Mouse (Mus musculus) midbrain, embryonic 13.5 days (tissue): ENCODE results near the gene Ccl2. TPM values are rescaled to one million over a fixed set of nuclear protein-coding genes. Genes with fewer than 3 reads are reported as not detected.

Source experiments
- ATAC-seq: fragments of 200-750 bp; cut with Nextera tagmentation; 2 replicates; pipeline ENCODE4 v1.8.0; 2017; ENCODE audit warnings: mild to moderate bottlenecking, moderate TSS enrichment, moderate library complexity
- H3K27ac ChIP-seq: fragments of 300-500 bp; sonication (generic); 2 replicates; pipeline ENCODE4 v1.5.1; 2015; ENCODE audit warnings: inconsistent platforms, mild to moderate bottlenecking, moderate library complexity
- H3K27me3 ChIP-seq: fragments of 300-500 bp; sonication (generic); 2 replicates; pipeline ENCODE4 v1.6.1; 2015; ENCODE audit warnings: mild to moderate bottlenecking, inconsistent platforms
- H3K36me3 ChIP-seq: fragments of 300-500 bp; sonication (generic); 2 replicates; pipeline ENCODE4 v1.6.1; 2015; ENCODE audit warnings: mild to moderate bottlenecking, inconsistent platforms
- H3K4me1 ChIP-seq: fragments of 300-500 bp; sonication (generic); replicated peaks from 2 replicates; pipeline ENCODE4 v1.6.1; 2015; ENCODE audit warnings: inconsistent platforms
- H3K4me2 ChIP-seq: fragments of 300-500 bp; sonication (generic); replicated peaks from 2 replicates; pipeline ENCODE4 v1.6.1; 2015; ENCODE audit warnings: moderate library complexity, mild to moderate bottlenecking, inconsistent platforms
- H3K4me3 ChIP-seq: fragments of 300-500 bp; sonication (generic); replicated peaks from 2 replicates; pipeline ENCODE4 v1.5.1; 2015; ENCODE audit warnings: mild to moderate bottlenecking, inconsistent platforms
- H3K9ac ChIP-seq: fragments of 300-500 bp; sonication (generic); replicated peaks from 2 replicates; pipeline ENCODE4 v1.6.1; 2015; ENCODE audit warnings: mild to moderate bottlenecking, inconsistent platforms
- H3K9me3 ChIP-seq: fragments of 300-500 bp; sonication (generic); 2 replicates; pipeline ENCODE4 v1.6.1; 2016; ENCODE audit warnings: mild to moderate bottlenecking, inconsistent platforms
- WGBS: fragments of 180-500 bp; shearing (Covaris S2); methylation state at CpG from one replicate; pipeline ENCODE4 v1.1.7; 2015; 5-methylcytosine and 5-hydroxymethylcytosine counted together
- polyA plus RNA-seq: library from polyadenylated mRNA; unstranded; fragments of >200 nt; fragmentation: Nextera tagmentation; extraction: Ambion mirVana; gene quantifications from 2 replicates; pipeline ENCODE4 v1.2.1, GENCODE M21; 2015

Ccl2 gene
- polyA plus RNA-seq, 1 experiment from 2014 or later = 2.4 TPM

DNA sequence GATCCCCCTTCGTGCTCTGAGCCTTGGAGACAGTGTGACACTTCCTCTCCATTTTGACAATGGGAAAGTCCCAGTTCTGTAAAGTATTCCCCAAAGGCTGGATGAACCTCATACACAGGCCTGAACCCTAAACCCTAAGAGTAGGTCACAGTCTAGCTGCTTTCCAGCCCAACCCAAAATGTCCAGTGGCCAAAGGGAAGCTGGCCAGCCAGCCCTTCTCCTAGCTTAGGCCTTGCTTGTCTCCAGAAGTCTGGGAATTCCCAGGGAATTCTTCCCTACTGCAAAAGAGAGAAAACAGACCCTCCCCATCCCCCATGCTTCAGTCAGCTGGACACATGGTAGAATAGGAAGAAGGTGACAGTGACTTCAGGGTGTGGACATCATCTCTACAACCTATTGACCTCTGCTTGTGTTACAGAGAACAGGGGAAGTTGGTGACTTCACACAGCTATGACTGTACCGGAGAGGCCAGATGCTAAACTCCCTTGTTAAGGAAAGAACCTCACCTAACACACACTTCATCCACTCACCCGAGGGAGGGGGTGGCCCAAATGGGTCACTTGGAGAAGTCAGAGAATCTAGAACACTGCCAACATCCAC is 19.1 kb upstream of the Ccl2 start:
- 69% methylated on average over 3 of the region's 3 CpGs for whole genome bisulfite sequencing
- no peaks in the 10 kb centered on the region for H3K4me1 ChIP-seq

DNA sequence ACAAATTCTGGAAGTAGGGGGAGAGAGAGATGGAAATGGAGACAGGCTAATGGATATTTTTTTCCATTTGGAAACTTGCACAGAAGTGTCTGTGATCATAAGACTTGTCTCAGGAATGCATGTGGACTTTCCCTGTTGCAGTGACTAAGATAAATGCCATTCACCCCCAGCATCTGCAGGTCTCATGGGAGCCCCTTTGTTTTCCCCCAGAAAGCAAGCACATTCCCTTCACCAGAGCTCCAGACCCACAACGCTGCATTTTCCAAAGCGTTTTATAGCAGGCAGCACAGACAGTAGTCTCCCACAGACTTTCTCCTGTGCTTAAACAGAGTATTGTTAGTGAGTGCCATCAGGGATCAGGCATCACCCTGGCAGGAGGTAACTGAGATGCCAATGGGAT is 16.0 kb upstream of the Ccl2 start:
- Histone ChIP-seq H3K27ac (no peak overlapping the region), H3K27me3 (no peaks in the 10 kb centered on the region), H3K36me3 (no peaks in the 10 kb centered on the region), H3K4me3 (no peak overlapping the region), H3K9ac (0 out of 2 replicates have a peak overlapping the region, but pooled peaks have one; percentile 1), H3K4me1 (no peaks in the 10 kb centered on the region), H3K9me3 (no peaks in the 10 kb centered on the region), H3K4me2 (no peak overlapping the region)
- ATAC-seq = no peak
- 59% methylated on average over 2 of the region's 2 CpGs for WGBS

More for the DNA sequence above, 19.1 kb upstream of the Ccl2 start:
- Histone ChIP-seq H3K27me3 (no peaks in the 10 kb centered on the region), H3K9ac (no peak overlapping the region), H3K36me3 (no peaks in the 10 kb centered on the region), H3K4me3 (no peak overlapping the region), H3K4me2 (no peak overlapping the region), H3K9me3 (no peaks in the 10 kb centered on the region), H3K27ac (no peak overlapping the region)
- ATAC-seq = no peak

DNA sequence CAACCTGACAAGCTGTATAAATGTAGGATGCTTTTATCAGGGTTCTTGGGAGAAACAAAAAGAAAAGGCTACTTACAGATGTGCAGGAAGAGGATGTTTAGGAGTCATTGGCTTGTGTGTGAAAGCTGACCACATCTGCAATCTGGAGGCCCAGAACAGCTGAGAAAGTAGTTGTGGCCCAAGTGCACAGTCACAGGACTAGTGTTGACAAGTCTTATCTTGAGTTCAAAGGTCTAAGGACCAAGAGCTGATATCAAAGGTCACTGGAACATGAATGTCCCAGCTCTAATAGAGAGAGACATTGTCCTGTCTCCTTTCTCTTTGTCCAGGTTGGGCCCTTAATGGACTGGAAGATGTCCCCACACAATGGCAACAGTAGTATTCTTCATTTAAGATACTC is 15.6 kb upstream of the Ccl2 start:
- H3K4me2 ChIP-seq = no peak overlapping the region
- ATAC-seq = no peak

DNA sequence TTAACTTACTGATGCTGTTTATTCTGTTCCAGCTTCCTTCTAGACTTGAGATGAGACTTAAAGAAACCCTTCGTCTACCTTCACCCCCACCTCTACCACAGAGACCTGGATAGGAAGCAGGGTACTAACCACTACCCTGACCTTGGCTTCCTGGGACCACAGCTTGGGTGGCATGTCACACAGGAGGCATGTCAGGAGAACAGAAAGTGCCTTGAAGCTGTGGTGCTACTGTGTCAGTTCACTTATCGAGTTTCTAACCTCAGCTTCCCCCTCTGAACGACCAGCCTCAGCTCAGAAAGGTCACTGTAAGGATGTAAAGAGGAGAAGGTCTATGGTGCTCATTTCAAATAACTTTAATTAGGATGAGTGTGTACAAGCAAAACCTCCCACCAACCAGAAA is 14.0 kb upstream of the Ccl2 start:
- ATAC-seq = no peak
- Histone ChIP-seq H3K9me3 (no peaks in the 10 kb centered on the region), H3K27me3 (no peaks in the 10 kb centered on the region)

More for the DNA sequence above, 15.6 kb upstream of the Ccl2 start:
- no peak overlapping the region for H3K4me3 ChIP-seq
- no peaks in the 10 kb centered on the region for H3K27me3 ChIP-seq
- H3K27ac ChIP-seq = no peak overlapping the region
- H3K9me3 ChIP-seq = no peaks in the 10 kb centered on the region
- 0 out of 2 replicates have a peak overlapping the region, but pooled peaks have one; percentile 1 for H3K9ac ChIP-seq
- H3K4me1 ChIP-seq = no peaks in the 10 kb centered on the region
- H3K36me3 ChIP-seq = no peaks in the 10 kb centered on the region

DNA sequence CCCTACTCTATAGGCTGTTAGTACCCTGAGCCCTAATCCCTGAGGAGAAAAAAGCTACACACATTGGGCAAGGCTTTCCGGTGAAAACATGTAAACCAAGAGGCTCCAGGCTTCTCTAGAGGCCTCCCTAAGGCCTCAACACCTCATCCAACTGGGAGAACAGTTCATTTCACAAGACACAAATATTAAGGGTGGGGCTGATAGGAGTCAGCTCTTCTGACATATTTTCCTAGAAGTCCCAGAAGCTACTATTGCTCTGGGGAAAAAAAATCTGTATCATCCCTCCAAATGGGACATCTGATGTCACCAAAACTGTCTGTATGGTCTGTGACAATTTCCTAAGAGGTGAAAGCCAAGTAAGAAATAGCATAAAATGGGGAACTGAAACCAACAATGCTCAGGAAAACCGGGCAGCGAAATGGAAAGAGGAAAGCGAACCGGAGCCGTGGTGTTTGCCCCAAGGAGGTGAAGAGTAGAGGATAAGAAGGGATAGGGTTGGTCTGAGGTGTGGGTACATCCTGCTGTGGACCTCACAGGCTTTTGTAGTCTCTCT is 12.8 kb upstream of the Ccl2 start:
- H3K4me2 ChIP-seq = no peak overlapping the region
- no peaks in the 10 kb centered on the region for H3K36me3 ChIP-seq
- no peaks in the 10 kb centered on the region for H3K4me1 ChIP-seq
- no peaks in the 10 kb centered on the region for H3K27me3 ChIP-seq
- no peaks in the 10 kb centered on the region for H3K9me3 ChIP-seq
- 89% methylated on average over 6 of the region's 6 CpGs for WGBS
- no peak for ATAC-seq
- H3K9ac ChIP-seq = no peak overlapping the region
- H3K4me3 ChIP-seq = no peak overlapping the region
- H3K27ac ChIP-seq = no peak overlapping the region

More for the DNA sequence above, 14.0 kb upstream of the Ccl2 start:
- H3K27ac ChIP-seq = no peak overlapping the region
- no peaks in the 10 kb centered on the region for H3K36me3 ChIP-seq
- 78% methylated on average over 3 of the region's 3 CpGs for WGBS
- no peak overlapping the region for H3K4me2 ChIP-seq
- H3K4me3 ChIP-seq = no peak overlapping the region
- H3K9ac ChIP-seq = no peak overlapping the region
- H3K4me1 ChIP-seq = no peaks in the 10 kb centered on the region

DNA sequence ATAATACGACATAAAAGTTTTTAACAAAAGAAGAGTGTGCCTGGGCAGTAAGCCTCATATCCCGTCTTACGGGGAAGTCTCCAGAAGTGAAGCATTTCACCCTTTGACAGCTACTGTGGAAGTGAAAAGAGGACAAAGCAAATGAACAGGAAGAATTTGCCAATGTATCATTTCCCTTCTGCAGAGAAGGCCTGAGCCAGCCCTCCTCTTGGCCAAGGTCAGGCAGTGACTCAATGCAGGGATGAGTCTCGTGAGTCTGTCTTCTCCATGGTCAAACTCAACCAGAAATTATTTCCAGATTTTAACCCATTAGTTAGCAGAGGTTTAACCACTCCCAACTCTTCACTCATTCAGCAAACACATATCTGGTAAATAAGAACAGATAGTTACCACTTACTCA is 11.6 kb upstream of the Ccl2 start:
- H3K27ac ChIP-seq = no peak overlapping the region
- no peak overlapping the region for H3K9ac ChIP-seq
- no peaks in the 10 kb centered on the region for H3K36me3 ChIP-seq
- 88% methylated on average over 4 of the region's 4 CpGs for WGBS
- H3K9me3 ChIP-seq = no peaks in the 10 kb centered on the region
- no peaks in the 10 kb centered on the region for H3K4me1 ChIP-seq
- H3K4me3 ChIP-seq = no peak overlapping the region
- no peak for ATAC-seq
- no peaks in the 10 kb centered on the region for H3K27me3 ChIP-seq
- H3K4me2 ChIP-seq = no peak overlapping the region

DNA sequence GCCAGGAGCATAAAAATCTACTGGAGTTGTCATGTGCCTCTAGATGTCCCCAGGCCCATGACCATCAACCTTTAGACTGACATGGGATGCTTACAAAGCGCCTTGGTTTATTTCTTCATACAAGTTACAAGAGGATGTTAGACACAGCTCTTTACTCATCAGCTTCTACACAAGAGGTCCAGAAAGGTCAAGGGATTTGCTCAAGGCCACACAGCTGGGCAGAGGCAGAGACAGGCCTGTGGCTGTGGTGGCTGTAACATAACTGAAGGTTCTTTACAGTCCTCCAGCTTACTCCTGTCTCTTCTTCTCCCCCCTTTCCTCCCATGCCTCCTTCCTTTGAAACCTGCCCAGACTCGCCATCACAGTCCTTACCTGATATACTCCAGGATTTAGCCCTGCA is 5.2 kb upstream of the Ccl2 start:
- Histone ChIP-seq H3K36me3 (no peaks in the 10 kb centered on the region), H3K4me1 (no peaks in the 10 kb centered on the region; the same call in 1 of the 2 replicates), H3K9ac (no peak overlapping the region), H3K4me2 (no peak overlapping the region), H3K4me3 (no peak overlapping the region), H3K9me3 (no peaks in the 10 kb centered on the region), H3K27ac (no peak overlapping the region), H3K27me3 (no peaks in the 10 kb centered on the region)
- WGBS = 88% methylated on average over 2 of the region's 2 CpGs
- ATAC-seq = no peak

GRCm38 (mm10) chr11:82032136-82032535 is 3.2 kb upstream of the Ccl2 start:
- no peaks in the 10 kb centered on the region for H3K36me3 ChIP-seq
- no peaks in the 10 kb centered on the region for H3K9me3 ChIP-seq
- no peak overlapping the region for H3K9ac ChIP-seq
- no peak overlapping the region for H3K4me3 ChIP-seq
- ATAC-seq = no peak
- H3K27me3 ChIP-seq = no peaks in the 10 kb centered on the region
- no peaks in the 10 kb centered on the region; the same call in 1 of the 2 replicates for H3K4me1 ChIP-seq
- H3K4me2 ChIP-seq = no peak overlapping the region
- H3K27ac ChIP-seq = no peak overlapping the region

DNA sequence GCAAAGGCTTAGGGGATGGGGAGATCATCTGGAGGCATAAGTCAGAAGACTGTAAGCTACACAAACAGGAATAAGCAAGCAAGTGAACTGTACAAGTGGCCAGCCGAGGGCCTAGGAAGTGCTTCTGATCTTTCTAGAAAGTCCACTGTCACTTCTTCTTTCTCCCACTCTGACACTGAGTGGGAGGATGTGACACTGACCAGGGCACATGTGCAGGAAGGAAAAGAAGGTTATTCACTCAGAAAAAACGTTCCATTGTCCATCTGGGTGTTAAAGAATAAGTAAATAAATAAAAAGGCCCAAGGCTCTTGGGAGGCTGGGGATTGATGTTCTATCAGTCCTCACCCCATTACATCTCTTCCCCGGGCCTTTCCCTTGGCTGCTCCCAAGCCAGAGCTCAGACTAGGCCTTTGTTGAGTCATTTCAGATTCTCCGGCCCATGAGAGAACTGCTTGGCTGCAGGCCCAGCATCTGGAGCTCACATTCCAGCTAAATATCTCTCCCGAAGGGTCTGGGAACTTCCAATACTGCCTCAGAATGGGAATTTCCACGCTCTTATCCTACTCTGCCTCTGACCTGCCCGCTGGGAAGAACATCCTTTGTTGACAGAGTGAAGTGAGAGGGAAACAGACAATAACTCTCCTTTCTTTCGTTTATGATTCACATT is 2.6 kb upstream of the Ccl2 start:
- Histone ChIP-seq H3K36me3 (no peaks in the 10 kb centered on the region), H3K9me3 (no peaks in the 10 kb centered on the region), H3K9ac (no peak overlapping the region), H3K4me3 (no peak overlapping the region), H3K27ac (no peak overlapping the region), H3K27me3 (no peaks in the 10 kb centered on the region), H3K4me2 (no peak overlapping the region), H3K4me1 (no peaks in the 10 kb centered on the region; the same call in 1 of the 2 replicates)
- WGBS = 49% methylated on average over 8 of the region's 8 CpGs
- no peak for ATAC-seq

DNA sequence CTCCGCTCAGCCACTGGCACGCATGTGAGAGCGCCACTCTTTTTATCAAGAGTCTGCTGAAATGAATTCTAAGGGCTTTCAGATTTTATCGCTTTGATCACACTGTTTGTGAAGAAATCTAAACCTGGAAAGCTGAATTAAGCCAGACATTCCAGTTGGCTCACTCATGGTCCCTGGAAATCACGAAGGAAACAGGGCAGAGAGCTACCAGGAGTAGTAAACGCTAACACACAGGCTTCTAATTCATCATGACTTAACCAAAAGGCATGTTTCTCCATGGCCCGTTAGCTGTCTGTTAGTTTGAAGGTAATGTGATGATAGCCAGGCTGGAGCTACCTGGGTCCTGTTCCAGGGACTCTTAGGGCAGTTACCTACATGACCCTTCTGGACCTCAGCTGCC is 925 bp upstream of the Ccl2 start:
- no peak overlapping the region for H3K4me2 ChIP-seq
- H3K9ac ChIP-seq = no peak overlapping the region
- no peak for ATAC-seq
- no peaks in the 10 kb centered on the region for H3K9me3 ChIP-seq
- WGBS = 92% methylated on average over 7 of the region's 7 CpGs
- H3K4me3 ChIP-seq = no peak overlapping the region
- H3K27ac ChIP-seq = no peak overlapping the region
- H3K27me3 ChIP-seq = no peaks in the 10 kb centered on the region
- no peaks in the 10 kb centered on the region for H3K36me3 ChIP-seq
- no peaks in the 10 kb centered on the region; the same call in 1 of the 2 replicates for H3K4me1 ChIP-seq

DNA sequence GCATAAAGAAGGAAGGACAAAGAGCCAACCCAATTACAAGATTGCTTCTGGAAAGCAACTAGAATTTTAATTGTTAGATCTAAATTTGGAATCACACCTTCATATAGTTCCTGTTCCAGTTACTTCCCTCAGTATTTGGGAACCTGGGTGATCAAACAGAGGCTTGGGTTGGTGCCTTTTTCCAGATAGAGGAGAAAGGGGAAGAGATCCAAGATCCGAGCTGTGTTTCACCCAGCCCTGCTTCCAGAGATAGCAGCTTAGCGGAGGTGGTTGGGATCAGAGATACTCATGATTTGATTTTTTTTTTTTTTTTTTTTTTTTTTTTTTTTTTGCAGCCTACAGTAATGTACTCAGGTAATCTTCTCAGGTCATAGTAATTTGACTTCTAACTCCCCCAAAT is 486 bp downstream of the Ccl2 start:
- H3K9ac ChIP-seq = no peak overlapping the region
- no peaks in the 10 kb centered on the region for H3K36me3 ChIP-seq
- H3K4me3 ChIP-seq = no peak overlapping the region
- no peak overlapping the region for H3K4me2 ChIP-seq
- H3K27me3 ChIP-seq = no peaks in the 10 kb centered on the region
- H3K4me1 ChIP-seq = no peaks in the 10 kb centered on the region; the same call in 1 of the 2 replicates
- no peak for ATAC-seq
- H3K9me3 ChIP-seq = no peaks in the 10 kb centered on the region
- no peak overlapping the region for H3K27ac ChIP-seq
- whole genome bisulfite sequencing = 85% methylated on average over 2 of the region's 2 CpGs

- no peaks in the 10 kb centered on the region for H3K9me3 ChIP-seq
- WGBS = 64% methylated on average over 2 of the region's 2 CpGs
- H3K4me1 ChIP-seq = no peaks in the 10 kb centered on the region
- no peaks in the 10 kb centered on the region for H3K36me3 ChIP-seq
- no peak within 1 kb of the TSS for H3K4me3 ChIP-seq
- no peak for ATAC-seq
- no peak within 1 kb of the TSS for H3K4me2 ChIP-seq
- no peak within 1 kb of the TSS for H3K27ac ChIP-seq
- H3K27me3 ChIP-seq = no peaks in the 10 kb centered on the region
- no peak within 1 kb of the TSS for H3K9ac ChIP-seq
These were observed 3.2 kb downstream of the Ccl2 start, which contains the start of gene Gm17268 for GRCm38 (mm10) chr11:82038535-82038934. Gm17268 (minus strand) TSS chr11:82038562.
